Mouse (Mus musculus) neural tube, embryonic 14.5 days (tissue): ENCODE measurements around the gene Rusc2. TPM values are rescaled to one million over a fixed set of nuclear protein-coding genes. Genes with fewer than 3 reads are reported as not detected.

Source experiments
- ATAC-seq: fragments of 200-750 bp; cut with Nextera tagmentation; 2 replicates; pipeline ENCODE4 v1.8.0; 2017; ENCODE audit warnings: low read depth, mild to moderate bottlenecking, moderate TSS enrichment, moderate library complexity
- H3K27ac ChIP-seq: fragments of 300-500 bp; sonication (generic); 2 replicates; pipeline ENCODE4 v1.5.1; 2014; ENCODE audit warnings: low read depth, mild to moderate bottlenecking, control low read depth, low read length, moderate library complexity, mixed read lengths
- H3K27me3 ChIP-seq: fragments of 300-500 bp; sonication (generic); 2 replicates; pipeline ENCODE4 v1.6.1; 2014; ENCODE audit warnings: low read length; ENCODE audit not compliant: control insufficient read depth, insufficient read depth
- H3K36me3 ChIP-seq: fragments of 300-500 bp; sonication (generic); 2 replicates; pipeline ENCODE4 v1.6.1; 2014; ENCODE audit warnings: low read length, mixed read lengths; ENCODE audit not compliant: control insufficient read depth, insufficient read depth
- H3K4me1 ChIP-seq: fragments of 300-500 bp; sonication (generic); 2 replicates; pipeline ENCODE4 v1.6.1; 2014; ENCODE audit warnings: low read length; ENCODE audit not compliant: control insufficient read depth, insufficient read depth
- H3K4me2 ChIP-seq: fragments of 300-500 bp; sonication (generic); 2 replicates; pipeline ENCODE4 v1.6.1; 2014; ENCODE audit warnings: mild to moderate bottlenecking, low read depth, low read length, control low read depth
- H3K4me3 ChIP-seq: fragments of 300-500 bp; sonication (generic); 2 replicates; pipeline ENCODE4 v1.5.1; 2014; ENCODE audit warnings: low read depth, low read length, control low read depth, mixed read lengths
- H3K9ac ChIP-seq: fragments of 300-500 bp; sonication (generic); replicated peaks from 2 replicates; pipeline ENCODE4 v1.6.1; 2014; ENCODE audit warnings: low read depth, mild to moderate bottlenecking, control low read depth, low read length, mixed read lengths
- H3K9me3 ChIP-seq: fragments of 300-500 bp; sonication (generic); 2 replicates; pipeline ENCODE4 v1.6.1; 2016; ENCODE audit warnings: low read length; ENCODE audit not compliant: control insufficient read depth
- WGBS: fragments of 180-500 bp; shearing (Covaris S2); extraction: QIAGEN DNeasy Blood & Tissue Kit; methylation state at CpG from one replicate; pipeline ENCODE4 v1.1.7; 2014; 5-methylcytosine and 5-hydroxymethylcytosine counted together
- polyA plus RNA-seq: library from polyadenylated mRNA; unstranded; fragments of >200 nt; fragmentation: Nextera tagmentation; extraction: Ambion mirVana; gene quantifications from 2 replicates; pipeline ENCODE4 v1.2.1, GENCODE M21; 2014

Gene Rusc2
- polyA plus RNA-seq, 1 experiment from 2014 or later = 75.4 TPM

- Histone ChIP-seq H3K4me2 (peak within 1 kb of the TSS; percentile 85), H3K27ac (peak within 1 kb of the TSS; percentile 95), H3K4me1 (peaks cover 12% of the 10 kb centered on the region), H3K9me3 (no peaks in the 10 kb centered on the region), H3K9ac (peak within 1 kb of the TSS; percentile 99), H3K27me3 (no peaks in the 10 kb centered on the region), H3K36me3 (peaks cover 14% of the 10 kb centered on the region), H3K4me3 (peak within 1 kb of the TSS; percentile 98)
- peak; percentile 8; the same call in 1 of the 2 replicates for ATAC-seq
- WGBS = 29% methylated on average over 4 of the region's 4 CpGs
Observed at GRCm38 (mm10) chr4:43441639-43442038, 59.9 kb downstream of the Rusc2 start, which contains the start of gene Tesk1. Gene Tesk1 (plus strand): TSS chr4:43441939.

- H3K36me3 ChIP-seq = peaks cover 18% of the 10 kb centered on the region
- H3K4me2 ChIP-seq = peak overlapping the region; percentile 85
- peaks cover 12% of the 10 kb centered on the region for H3K4me1 ChIP-seq
- under 1% methylated on average over 33 of the region's 33 CpGs for WGBS
- peak overlapping the region; percentile 95 for H3K27ac ChIP-seq
- H3K9me3 ChIP-seq = no peaks in the 10 kb centered on the region
- peak overlapping the region; percentile 99 for H3K9ac ChIP-seq
- peak overlapping the region; percentile 98 for H3K4me3 ChIP-seq
- no peaks in the 10 kb centered on the region for H3K27me3 ChIP-seq
- peak; percentile 95 for ATAC-seq
Observed at GRCm38 (mm10) chr4:43442044-43442443, 60.3 kb downstream of the Rusc2 start.

- Histone ChIP-seq H3K36me3 (peaks cover 25% of the 10 kb centered on the region), H3K4me1 (peaks cover 12% of the 10 kb centered on the region), H3K9ac (peak overlapping the region; percentile 99), H3K9me3 (no peaks in the 10 kb centered on the region), H3K4me2 (peak overlapping the region; percentile 85), H3K4me3 (peak overlapping the region; percentile 98), H3K27me3 (no peaks in the 10 kb centered on the region), H3K27ac (peak overlapping the region; percentile 95)
- under 1% methylated on average over 82 of the region's 88 CpGs for WGBS
- peak; percentile 73 for ATAC-seq
Observed at GRCm38 (mm10) chr4:43442456-43443361, 60.9 kb downstream of the Rusc2 start.

DNA sequence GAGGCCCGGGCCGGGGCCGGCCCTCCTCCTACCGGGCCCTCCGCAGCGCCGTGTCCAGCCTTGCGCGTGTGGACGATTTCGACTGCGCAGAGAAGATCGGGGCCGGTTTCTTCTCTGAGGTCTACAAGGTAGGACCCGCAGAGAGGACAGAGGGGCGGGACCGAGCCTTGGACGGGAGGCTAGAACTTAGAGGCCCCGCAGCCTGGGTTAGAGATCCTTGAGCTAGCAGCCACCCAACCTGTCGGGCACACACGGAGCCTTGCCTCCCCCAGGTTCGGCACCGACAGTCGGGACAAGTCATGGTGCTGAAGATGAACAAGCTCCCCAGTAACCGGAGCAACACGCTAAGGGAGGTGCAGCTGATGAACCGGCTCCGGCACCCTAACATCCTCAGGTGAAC is 61.7 kb downstream of the Rusc2 start:
- Histone ChIP-seq H3K9me3 (no peaks in the 10 kb centered on the region), H3K4me2 (peak overlapping the region; percentile 85), H3K27me3 (no peaks in the 10 kb centered on the region), H3K36me3 (peaks cover 32% of the 10 kb centered on the region), H3K4me1 (peaks cover 12% of the 10 kb centered on the region), H3K9ac (peak overlapping the region; percentile 99), H3K4me3 (peak overlapping the region; percentile 98), H3K27ac (peak overlapping the region; percentile 95)
- under 1% methylated on average over 28 of the region's 28 CpGs for WGBS
- peak; percentile 4 for ATAC-seq

DNA sequence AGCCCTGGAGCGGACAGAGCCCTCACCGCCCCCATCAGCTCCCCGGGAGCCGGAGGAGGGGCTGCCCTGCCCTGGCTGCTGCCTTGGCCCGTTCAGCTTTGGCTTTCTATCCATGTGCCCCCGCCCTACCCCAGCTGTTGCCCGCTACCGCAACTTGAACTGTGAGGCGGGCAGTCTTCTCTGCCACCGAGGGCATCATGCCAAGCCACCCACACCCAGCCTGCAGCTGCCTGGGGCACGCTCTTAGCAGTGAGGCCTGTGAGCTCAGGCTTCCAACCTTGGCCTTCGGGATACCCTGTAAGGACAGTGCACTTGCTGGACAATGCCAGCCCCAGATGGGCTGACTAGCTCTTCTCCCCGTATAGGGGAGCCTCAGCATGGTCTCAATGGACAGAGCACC is 65.5 kb downstream of the Rusc2 start:
- ATAC-seq = no peak
- H3K27me3 ChIP-seq = no peaks in the 10 kb centered on the region
- no peak overlapping the region for H3K9ac ChIP-seq
- H3K4me2 ChIP-seq = no peak overlapping the region
- peaks cover 32% of the 10 kb centered on the region for H3K36me3 ChIP-seq
- no peaks in the 10 kb centered on the region for H3K9me3 ChIP-seq
- no peak overlapping the region for H3K4me3 ChIP-seq
- no peak overlapping the region for H3K27ac ChIP-seq
- peaks cover 12% of the 10 kb centered on the region for H3K4me1 ChIP-seq
- 80% methylated on average over 13 of the region's 13 CpGs for WGBS

DNA sequence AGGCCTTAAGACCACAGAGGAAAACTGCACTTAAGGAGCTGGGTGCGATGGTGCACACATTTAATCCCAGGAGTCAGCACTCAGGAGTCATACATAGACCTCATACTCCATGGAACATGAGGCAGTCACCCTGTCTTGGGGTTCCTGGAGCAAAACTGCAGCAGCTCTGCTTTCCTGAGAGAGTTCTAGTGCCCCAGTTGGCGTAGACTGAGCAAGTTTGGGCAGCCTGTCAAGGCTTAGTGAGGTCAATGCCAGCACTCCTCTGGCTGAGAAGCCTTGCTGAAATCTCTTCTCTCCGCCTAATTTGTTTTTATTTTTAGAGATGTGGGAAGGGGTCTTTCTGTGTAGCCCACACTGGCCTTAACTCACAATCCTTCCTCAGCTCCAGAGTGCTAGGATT is 66.8 kb downstream of the Rusc2 start:
- Histone ChIP-seq H3K27ac (no peak overlapping the region), H3K36me3 (peaks cover 32% of the 10 kb centered on the region), H3K4me1 (peaks cover 17% of the 10 kb centered on the region), H3K4me3 (no peak overlapping the region), H3K27me3 (no peaks in the 10 kb centered on the region), H3K9me3 (no peaks in the 10 kb centered on the region), H3K4me2 (no peak overlapping the region), H3K9ac (no peak overlapping the region)
- no peak for ATAC-seq
- 87% methylated on average over 3 of the region's 3 CpGs for WGBS

DNA sequence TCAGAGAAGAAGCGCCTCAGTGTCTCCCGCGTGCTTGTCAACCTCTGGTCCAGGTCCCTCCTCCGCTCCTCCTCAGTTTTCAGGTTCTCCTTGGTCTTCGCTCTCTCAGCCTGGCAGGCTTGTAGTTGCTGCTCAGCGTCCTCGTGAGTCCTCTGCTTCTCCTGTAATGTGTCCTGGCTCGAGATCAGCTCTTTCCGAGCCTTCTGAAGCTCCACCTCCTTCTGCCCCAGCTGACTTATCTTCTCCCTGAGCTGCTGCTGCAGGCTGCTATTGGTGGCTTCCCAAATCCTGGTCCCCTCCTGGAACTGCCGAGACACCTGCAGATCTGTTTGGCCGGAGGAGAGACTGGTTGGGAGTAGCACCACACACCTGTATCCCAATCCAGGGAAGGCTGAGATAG is 70.5 kb downstream of the Rusc2 start:
- no peak overlapping the region for H3K27ac ChIP-seq
- H3K36me3 ChIP-seq = peaks cover 11% of the 10 kb centered on the region
- WGBS = 70% methylated on average over 11 of the region's 11 CpGs

GRCm38 (mm10) chr4:43453413-43453812 is 71.6 kb downstream of the Rusc2 start:
- Histone ChIP-seq H3K4me2 (peak overlapping the region; percentile 33), H3K9ac (0 out of 2 replicates have a peak overlapping the region, but pooled peaks have one; percentile 21), H3K27ac (no peak overlapping the region), H3K36me3 (0 out of 2 replicates have a peak, but pooled peaks cover under 1% of the 10 kb centered on the region), H3K4me1 (peaks cover 9% of the 10 kb centered on the region; the same call in 1 of the 2 replicates), H3K4me3 (no peak overlapping the region), H3K9me3 (no peaks in the 10 kb centered on the region), H3K27me3 (no peaks in the 10 kb centered on the region)
- WGBS = 0% methylated on average over 18 of the region's 18 CpGs
- ATAC-seq = no peak

More for the DNA sequence above, 70.5 kb downstream of the Rusc2 start:
- peaks cover 9% of the 10 kb centered on the region; the same call in 1 of the 2 replicates for H3K4me1 ChIP-seq
- H3K4me2 ChIP-seq = no peak overlapping the region
- no peak for ATAC-seq
- no peak overlapping the region for H3K4me3 ChIP-seq
- no peaks in the 10 kb centered on the region for H3K27me3 ChIP-seq
- H3K9ac ChIP-seq = no peak overlapping the region
- H3K9me3 ChIP-seq = no peaks in the 10 kb centered on the region
